Mouse (Mus musculus) brain, embryonic 14.5 days (tissue): ENCODE results near the gene Anxa2.

Source experiments
- CTCF ChIP-seq: fragments of 200-500 bp; IDR thresholded peaks from 2 replicates; pipeline ENCODE4 v1.5.1; 2012; ENCODE audit warnings: inconsistent platforms, mild to moderate bottlenecking, moderate library complexity, borderline replicate concordance; ENCODE audit not compliant: insufficient read depth, insufficient read length; ENCODE audit errors: extremely low read depth
- POLR2A ChIP-seq: fragments of 200-500 bp; IDR thresholded peaks from 2 replicates; pipeline ENCODE4 v1.6.1; 2012; ENCODE audit warnings: mild to moderate bottlenecking, inconsistent platforms, borderline replicate concordance; ENCODE audit not compliant: poor library complexity, insufficient read depth, insufficient read length, severe bottlenecking; ENCODE audit errors: extremely low read depth

DNA sequence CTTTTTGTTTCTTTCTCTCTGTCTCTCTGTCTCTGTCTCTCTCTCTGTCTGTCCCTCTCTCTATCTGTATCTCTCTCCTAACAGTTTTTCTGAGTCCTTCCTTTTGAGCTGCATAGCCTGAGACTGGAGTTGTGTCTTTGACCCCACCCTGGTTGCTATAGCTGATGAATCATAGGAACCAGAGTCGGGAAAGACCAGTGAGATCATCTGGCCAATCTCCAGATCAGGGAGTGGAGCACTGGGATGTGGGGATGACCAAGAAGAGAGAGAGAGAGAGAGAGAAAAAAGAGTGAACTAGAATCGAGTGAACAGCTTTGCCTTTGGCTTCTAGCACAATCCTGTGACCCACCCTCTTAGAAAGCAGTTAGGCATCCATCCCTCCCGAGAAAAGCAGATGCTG, 10.2 kb upstream of the Anxa2 start:
- TF ChIP-seq CTCF (no peak), POLR2A (no peak)
